Mouse (Mus musculus): Measurements from ENCODE around the gene Ammecr1. TPM values are rescaled to one million over a fixed set of nuclear protein-coding genes. Genes with fewer than 3 reads are reported as not detected.

Ammecr1 gene
- polyA plus RNA-seq (2012; ENCODE audit: insufficient read depth, insufficient read length, missing spikeins): 0.87 and 1.1 TPM in 2 replicates

DNA sequence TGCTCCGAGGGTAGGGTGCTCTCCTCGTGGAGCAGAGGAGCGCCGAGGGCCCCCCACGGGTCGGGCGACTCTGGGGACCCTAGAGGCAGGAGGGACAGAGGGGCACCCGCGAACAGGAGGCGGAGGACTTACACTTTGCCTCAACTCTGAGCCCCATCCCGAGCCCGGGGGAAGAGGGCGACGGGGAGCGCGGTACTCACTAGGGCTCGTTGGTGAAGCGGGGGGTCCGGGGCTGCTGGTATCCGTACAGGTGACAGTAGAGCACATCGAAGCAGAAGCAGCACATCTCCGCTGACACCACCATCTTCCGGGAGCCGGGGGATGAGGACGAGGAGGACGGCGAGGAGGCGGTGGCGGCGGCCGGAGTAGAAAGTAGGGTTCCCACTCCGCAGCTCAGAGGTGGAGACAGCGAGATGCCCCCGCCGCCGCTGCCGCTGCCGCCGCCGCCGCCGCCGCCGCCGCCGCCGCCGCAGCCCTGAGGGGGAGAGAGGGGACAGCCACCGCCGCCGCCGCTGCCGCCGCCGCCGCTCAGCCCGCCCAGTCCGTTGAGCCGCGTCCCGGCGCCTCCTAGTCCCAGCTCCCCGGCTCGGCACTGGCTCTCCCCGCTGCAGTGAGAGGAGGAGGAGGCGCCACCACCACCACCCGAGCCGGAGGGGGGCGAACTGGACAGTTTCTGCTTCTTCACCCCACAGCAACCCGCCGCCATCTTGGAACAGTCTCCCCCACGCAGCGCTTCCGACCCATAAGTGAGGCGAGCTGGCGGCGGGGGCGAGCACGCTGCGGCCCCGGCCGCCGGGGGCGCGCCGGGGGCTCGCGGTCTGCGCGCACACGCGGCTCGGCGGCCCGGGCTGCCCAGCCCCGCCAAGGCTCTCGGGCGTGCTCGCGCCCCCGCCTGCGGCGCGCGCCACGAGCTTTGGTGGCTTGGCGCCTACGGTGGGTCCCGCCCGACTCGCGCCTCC lies at the start of gene Ammecr1:
Gene Ammecr1 (minus strand): TSS at position 721 of the 959 bp plus-strand sequence.
- Histone ChIP-seq H3K27ac (replicated peaks; ENCODE audit: low read depth, low read length) (peak within 1 kb of the TSS; percentile 92), H3K4me1 (ENCODE audit: control insufficient read depth, insufficient read depth, insufficient read length, low read length) (no peaks in the 10 kb centered on the region), H3K4me3 (ENCODE audit: insufficient read depth, low read depth, low read length) (peak within 1 kb of the TSS; percentile 99)

DNA sequence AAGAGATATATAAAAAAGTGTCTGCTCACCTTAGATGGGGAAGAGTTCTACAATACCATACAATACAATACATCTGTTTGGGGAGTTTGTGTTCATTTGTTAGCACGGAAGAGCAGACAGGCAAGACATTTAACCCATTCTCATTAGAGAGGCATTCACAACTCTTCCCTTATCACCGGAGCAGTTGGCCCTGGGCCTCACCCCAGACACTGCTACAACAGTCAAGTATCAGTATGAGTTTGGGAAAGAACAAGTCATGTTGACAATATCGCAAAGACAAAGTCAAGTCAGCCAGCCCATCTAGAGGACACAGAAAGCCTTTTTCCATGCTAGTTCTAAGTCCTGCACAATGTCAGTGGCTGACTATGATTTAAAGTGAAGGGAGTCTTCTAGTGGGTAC lies 47.6 kb upstream of the Ammecr1 start:
- Histone ChIP-seq H3K27ac (replicated peaks; ENCODE audit: low read depth, low read length) (no peak overlapping the region), H3K4me1 (ENCODE audit: control insufficient read depth, insufficient read depth, insufficient read length, low read length) (no peaks in the 10 kb centered on the region), H3K4me3 (ENCODE audit: insufficient read depth, low read depth, low read length) (no peak overlapping the region)

DNA sequence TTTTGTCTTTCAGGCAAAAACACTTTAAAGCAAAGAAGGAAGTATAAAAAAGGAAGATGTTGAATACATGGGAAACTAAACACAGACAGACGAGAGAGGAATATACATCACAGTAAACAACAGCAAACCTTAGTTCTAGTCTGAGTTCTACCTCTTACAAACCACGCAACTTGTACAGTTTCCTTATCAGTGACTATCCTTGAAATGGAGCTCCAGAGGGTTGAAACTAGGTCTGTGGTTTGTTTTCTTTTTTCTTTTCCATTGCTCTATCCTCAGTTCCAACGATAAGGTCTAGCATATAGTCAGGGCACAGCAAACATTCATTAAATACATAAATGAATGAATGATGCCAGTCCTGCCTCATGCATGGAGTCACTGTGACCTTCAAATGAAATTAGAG lies 45.8 kb upstream of the Ammecr1 start:
- Histone ChIP-seq H3K4me1 (ENCODE audit: control insufficient read depth, insufficient read depth, insufficient read length, low read length) (no peaks in the 10 kb centered on the region), H3K27ac (replicated peaks; ENCODE audit: low read depth, low read length) (no peak overlapping the region), H3K4me3 (ENCODE audit: insufficient read depth, low read depth, low read length) (no peak overlapping the region)

DNA sequence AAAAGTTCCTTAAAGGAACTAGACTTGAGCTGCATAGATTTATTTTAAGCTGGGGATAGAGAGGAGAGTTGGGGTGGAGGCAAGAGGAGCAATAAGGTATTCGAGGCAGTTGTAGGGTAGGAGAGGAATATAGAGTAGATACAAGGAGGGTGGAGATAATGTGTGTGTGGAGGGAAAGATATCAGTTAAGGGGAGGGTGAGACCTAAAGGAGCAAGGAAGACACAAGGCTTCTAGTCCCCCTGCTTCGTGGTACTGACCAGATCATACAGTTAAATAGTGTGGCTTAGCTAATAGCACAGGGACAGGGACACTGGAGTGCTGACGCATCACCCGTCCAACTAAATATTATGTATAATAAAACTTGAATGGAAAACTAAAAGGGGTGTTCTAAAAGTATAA lies 45.3 kb upstream of the Ammecr1 start:
- no peaks in the 10 kb centered on the region for H3K4me1 ChIP-seq (ENCODE audit: control insufficient read depth, insufficient read depth, insufficient read length, low read length)
- H3K4me3 ChIP-seq (ENCODE audit: insufficient read depth, low read depth, low read length): no peak overlapping the region
- H3K27ac ChIP-seq (replicated peaks; ENCODE audit: low read depth, low read length): no peak overlapping the region

DNA sequence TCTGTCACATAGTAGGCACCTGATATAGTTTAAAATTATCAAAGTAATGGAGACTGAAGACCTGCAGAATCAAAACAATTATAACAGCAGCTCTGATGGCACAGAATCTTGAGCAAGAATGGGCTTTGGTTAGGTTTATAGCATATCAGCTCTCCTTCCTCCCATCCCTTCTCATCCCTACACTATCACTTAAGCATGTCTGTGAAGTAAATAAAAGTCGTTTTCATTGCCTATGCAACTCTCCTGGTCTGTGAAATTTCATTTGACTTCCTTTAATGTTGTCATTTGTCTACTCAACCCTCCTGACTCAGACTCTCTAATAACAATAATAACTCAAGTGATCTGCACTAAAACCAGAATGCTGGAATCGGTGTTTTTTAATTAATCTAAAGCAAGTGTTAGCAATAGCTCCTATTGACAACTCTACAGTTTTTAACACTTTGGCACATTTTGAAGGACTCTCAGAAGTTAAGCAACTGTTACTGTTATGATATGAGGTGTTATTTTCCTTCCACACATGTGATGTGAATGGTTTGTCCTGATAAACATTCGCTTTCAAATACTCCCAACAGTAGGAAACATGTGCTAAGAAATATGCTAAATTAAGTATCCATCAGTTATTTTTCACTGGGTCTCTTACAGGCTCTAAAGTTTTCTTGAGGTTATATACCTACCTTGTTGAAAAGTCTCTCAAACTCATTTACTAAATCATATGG lies 37.8 kb upstream of the Ammecr1 start:
- Histone ChIP-seq H3K27ac (replicated peaks; ENCODE audit: low read depth, low read length) (no peak overlapping the region), H3K4me3 (ENCODE audit: insufficient read depth, low read depth, low read length) (no peak overlapping the region), H3K4me1 (ENCODE audit: control insufficient read depth, insufficient read depth, insufficient read length, low read length) (no peaks in the 10 kb centered on the region)

DNA sequence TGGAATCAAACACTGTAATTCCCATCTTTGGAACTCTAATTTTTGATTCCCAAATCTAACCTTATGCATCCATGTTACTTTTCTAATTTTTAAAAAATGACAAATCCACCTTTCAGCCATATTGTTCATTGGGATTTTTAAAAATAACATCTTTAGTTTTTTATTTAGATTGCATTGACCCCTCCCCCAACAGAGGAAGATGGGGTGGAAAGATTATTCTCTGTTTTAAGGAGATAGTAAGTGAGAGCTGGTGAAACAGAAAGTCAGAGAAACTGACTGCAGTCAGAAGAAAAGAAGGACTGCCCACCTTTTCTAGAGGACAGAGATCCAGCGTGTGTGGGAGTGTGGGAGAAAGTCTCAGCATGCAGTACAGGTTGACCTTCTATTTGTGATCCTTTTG lies 30.7 kb upstream of the Ammecr1 start:
- H3K4me1 ChIP-seq (ENCODE audit: control insufficient read depth, insufficient read depth, insufficient read length, low read length): no peaks in the 10 kb centered on the region
- no peak overlapping the region for H3K4me3 ChIP-seq (ENCODE audit: insufficient read depth, low read depth, low read length)
- no peak overlapping the region for H3K27ac ChIP-seq (replicated peaks; ENCODE audit: low read depth, low read length)

DNA sequence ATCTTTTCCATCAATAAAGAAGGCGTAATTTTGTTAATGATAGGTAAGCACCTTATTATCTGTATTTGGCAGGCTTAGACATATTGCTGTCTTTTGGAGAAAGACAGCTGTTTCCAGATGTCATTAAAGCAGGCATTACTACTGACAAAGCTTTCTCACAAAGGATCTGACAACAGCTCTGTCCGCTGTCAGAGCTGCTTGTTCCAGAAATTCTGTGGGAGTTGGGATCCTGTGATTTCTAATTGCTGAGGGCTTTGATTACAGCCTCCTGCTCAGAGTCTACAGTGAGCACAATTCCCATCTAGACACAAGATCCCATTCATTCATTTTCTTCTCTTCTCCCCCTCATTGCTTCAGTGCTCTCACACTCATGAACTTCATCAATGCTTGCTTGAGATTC lies 28.0 kb upstream of the Ammecr1 start:
- H3K4me3 ChIP-seq (ENCODE audit: insufficient read depth, low read depth, low read length): no peak overlapping the region
- H3K4me1 ChIP-seq (ENCODE audit: control insufficient read depth, insufficient read depth, insufficient read length, low read length): no peaks in the 10 kb centered on the region
- H3K27ac ChIP-seq (replicated peaks; ENCODE audit: low read depth, low read length): no peak overlapping the region

DNA sequence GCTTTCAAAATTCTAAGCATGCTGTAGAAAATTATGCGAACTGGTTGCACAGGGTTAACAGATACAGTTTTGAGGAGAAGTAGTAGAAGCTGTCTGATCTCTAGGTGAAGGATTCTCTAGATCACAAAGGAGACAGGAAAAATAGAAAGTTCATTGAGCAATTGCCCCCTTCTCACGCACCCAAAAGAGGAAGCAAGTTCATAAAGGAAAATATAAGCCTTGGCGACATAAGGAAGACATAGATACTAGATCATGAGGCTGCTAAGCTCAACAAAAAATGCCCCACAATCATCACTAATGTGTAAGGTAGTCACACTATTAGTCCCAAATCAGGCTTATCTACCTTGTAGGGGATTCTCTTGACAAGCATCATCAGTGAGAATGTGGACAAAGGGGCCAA lies 17.6 kb upstream of the Ammecr1 start:
- H3K27ac ChIP-seq (replicated peaks; ENCODE audit: low read depth, low read length): no peak overlapping the region
- H3K4me1 ChIP-seq (ENCODE audit: control insufficient read depth, insufficient read depth, insufficient read length, low read length): no peaks in the 10 kb centered on the region

DNA sequence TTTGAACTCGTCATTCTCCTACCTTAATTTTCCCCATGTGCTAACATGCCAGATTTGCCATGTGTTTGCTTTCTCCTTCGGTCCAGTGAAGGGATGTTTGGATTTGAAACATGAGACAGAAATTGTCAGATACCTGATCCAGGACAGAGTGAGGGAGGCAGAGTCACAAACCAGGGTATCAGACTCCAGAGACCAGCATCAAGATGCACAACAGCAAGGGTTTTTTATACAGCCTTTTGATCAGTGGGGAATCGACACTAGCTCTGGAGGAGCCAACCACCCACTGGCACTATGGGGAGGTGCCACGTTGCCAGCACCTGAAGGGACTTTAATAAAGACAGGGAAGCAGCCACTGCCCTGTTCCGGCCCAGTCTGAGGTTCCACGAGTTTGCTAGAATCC lies 17.1 kb upstream of the Ammecr1 start:
- H3K4me3 ChIP-seq (ENCODE audit: insufficient read depth, low read depth, low read length): no peak overlapping the region
- H3K27ac ChIP-seq (replicated peaks; ENCODE audit: low read depth, low read length): no peak overlapping the region
- H3K4me1 ChIP-seq (ENCODE audit: control insufficient read depth, insufficient read depth, insufficient read length, low read length): no peaks in the 10 kb centered on the region

More for the DNA sequence above, 17.6 kb upstream of the Ammecr1 start:
- H3K4me3 ChIP-seq (ENCODE audit: insufficient read depth, low read depth, low read length): no peak overlapping the region

DNA sequence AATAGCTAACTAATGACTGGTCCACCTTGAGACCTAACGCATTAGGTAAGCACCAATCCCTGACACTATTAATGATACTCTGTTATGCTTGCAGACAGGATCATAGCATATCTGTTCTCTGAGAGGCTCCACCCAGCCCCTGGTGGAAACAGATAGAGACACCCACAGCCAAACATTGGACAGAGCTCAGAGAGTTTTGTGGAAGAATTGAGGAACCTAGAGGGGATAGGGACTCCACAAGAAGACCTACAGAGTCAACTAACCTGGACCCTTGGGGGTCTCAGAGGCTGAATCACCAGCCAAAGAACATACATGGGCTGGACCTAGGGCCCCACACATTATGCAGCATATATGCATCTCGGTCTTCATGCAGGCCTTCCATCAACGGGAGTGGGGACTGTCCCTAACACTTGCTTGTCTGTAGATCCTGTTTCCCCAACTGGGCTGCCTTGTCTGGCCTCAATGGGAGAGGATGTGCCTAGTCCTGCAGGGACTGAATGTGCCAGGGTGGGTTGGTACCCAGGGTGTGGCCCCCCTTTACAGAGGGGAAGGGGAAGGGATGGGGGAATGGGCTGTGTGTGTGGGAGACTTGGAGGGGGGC lies 15.1 kb upstream of the Ammecr1 start:
- no peak overlapping the region for H3K27ac ChIP-seq (replicated peaks; ENCODE audit: low read depth, low read length)
- no peak overlapping the region for H3K4me3 ChIP-seq (ENCODE audit: insufficient read depth, low read depth, low read length)
- H3K4me1 ChIP-seq (ENCODE audit: control insufficient read depth, insufficient read depth, insufficient read length, low read length): no peaks in the 10 kb centered on the region

DNA sequence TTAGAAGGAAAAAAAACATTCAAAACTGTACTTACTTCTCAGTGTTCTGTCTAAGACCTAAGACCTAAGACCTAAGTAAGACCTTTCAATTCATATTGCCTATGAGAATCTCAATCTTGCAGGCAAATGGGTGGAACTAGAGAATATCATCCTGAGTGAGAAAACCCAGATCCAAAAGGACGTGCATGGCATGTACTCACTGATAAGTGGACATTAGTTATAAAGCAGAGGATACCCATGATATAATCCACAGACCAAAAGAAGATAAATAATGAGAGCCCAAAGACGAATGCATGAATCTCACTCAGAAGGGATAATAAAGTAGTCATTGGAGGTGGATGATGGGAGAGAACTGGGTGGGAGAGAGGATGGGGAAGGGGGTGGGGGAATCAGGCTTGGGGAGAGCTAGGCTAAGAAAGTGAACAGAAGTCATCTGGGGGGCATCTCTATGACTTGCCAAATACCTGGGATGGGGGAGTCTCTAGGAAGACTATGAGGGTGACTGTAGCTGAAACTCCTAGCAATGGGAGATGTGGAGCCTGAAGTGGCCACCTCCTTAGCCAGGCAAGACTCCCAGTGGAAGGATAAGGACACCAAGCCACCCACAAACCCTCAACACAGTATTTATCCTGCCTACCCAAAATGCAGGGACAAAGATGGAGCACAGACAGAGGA lies 14.5 kb upstream of the Ammecr1 start:
- no peaks in the 10 kb centered on the region for H3K4me1 ChIP-seq (ENCODE audit: control insufficient read depth, insufficient read depth, insufficient read length, low read length)
- no peak overlapping the region for H3K4me3 ChIP-seq (ENCODE audit: insufficient read depth, low read depth, low read length)
- H3K27ac ChIP-seq (replicated peaks; ENCODE audit: low read depth, low read length): no peak overlapping the region

DNA sequence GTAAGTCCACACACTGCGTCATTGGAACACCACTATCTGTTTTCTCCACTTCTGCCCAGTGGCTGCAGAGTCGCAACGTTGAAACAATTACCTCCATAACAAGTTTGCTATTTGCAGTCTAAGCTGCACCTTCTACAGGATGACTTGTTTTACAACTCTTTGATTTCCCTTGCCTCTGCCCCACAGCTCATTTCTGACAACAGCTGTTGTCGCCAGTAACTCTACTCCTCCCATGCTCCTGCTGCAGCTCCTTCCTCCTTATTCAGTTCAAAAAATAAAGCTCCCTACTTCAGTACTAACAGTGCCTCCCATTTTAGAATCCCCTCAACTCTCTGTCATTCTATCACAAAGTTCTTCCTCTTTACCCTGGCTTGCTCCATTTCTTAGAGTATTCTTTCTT lies 12.7 kb upstream of the Ammecr1 start:
- Histone ChIP-seq H3K4me3 (ENCODE audit: insufficient read depth, low read depth, low read length) (no peak overlapping the region), H3K4me1 (ENCODE audit: control insufficient read depth, insufficient read depth, insufficient read length, low read length) (no peaks in the 10 kb centered on the region), H3K27ac (replicated peaks; ENCODE audit: low read depth, low read length) (no peak overlapping the region)

DNA sequence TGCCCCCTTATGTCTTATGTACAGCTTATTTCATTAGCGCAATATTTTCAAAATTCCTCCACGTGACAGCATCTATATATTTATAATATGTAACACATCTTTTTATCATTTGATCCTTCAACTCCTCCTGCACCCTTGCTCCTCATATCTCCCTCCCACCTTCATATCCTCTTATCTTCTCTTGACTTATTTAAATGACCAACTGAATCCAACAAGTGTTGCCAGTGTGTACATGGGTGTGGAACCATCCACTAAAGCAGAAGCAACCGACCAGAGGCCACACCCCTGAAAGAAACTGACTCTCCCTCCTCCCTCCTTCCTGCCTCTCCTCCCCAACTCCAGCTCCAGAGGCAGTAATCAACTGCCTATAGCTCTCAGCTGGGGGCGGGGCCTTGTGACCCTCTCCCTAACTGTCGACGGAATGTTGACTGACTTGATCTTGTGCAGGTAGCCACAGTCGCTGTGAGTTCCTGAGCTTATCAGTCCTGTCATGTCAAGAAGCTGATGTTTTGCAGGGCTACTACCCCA lies 6.0 kb upstream of the Ammecr1 start:
- H3K27ac ChIP-seq (replicated peaks; ENCODE audit: low read depth, low read length): no peak overlapping the region
- no peaks in the 10 kb centered on the region for H3K4me1 ChIP-seq (ENCODE audit: control insufficient read depth, insufficient read depth, insufficient read length, low read length)
- H3K4me3 ChIP-seq (ENCODE audit: insufficient read depth, low read depth, low read length): no peak overlapping the region

DNA sequence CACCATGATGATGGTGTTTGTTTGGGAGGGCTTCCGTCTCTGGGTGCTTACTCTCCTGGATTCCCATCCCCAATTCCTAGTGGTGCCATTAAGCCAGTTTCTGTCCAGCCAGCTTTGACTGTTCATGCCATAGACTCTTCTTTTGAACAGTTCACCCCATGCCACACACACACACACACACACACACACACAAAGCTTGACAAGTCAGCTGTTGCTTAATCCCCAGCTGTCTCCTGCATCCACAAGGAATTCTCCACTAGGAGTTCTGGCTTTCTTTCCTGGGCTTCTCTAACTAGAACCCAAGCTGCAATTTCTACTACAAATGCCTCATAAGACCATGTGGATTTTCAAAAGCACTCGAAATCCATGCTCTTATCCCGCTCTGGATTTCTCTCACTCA lies 5.2 kb upstream of the Ammecr1 start:
- H3K4me3 ChIP-seq (ENCODE audit: insufficient read depth, low read depth, low read length): no peak overlapping the region
- no peak overlapping the region for H3K27ac ChIP-seq (replicated peaks; ENCODE audit: low read depth, low read length)
- no peaks in the 10 kb centered on the region for H3K4me1 ChIP-seq (ENCODE audit: control insufficient read depth, insufficient read depth, insufficient read length, low read length)

DNA sequence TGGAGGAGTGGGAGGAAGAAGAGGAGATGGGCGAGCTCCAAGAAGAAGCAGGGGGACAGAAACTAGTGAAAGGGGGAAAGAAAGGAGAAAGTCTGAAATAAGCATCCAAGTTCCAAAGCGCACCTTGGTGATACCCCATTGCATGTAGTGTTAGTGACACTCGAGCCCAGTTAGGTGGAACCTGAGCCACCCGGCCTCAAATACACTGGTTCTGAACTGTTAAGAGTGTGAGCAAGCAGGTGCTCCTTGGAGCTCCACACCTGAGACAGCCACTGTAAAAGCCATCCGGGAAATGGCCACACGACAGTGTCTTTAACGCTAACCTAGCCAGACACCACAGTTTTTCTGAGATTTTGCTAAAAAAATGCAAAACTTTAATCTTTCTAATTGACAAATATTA lies 539 bp upstream of the Ammecr1 start:
- no peaks in the 10 kb centered on the region for H3K4me1 ChIP-seq (ENCODE audit: control insufficient read depth, insufficient read depth, insufficient read length, low read length)
- H3K27ac ChIP-seq (replicated peaks; ENCODE audit: low read depth, low read length): no peak overlapping the region

More for the DNA sequence above, 539 bp upstream of the Ammecr1 start:
- H3K4me3 ChIP-seq (ENCODE audit: insufficient read depth, low read depth, low read length): peak overlapping the region; percentile 99
